Mouse (Mus musculus): ENCODE measurements at regions not wholly inside any gene's neighbourhood (a gene's known extent, or its start where the extent isn't known, plus 50 kb on each side); places are given as distances from the start of the nearest gene placed in this dataset.
A peak's percentile ranks its signal among the peaks of the same experiment; 100 is the strongest.

DNA sequence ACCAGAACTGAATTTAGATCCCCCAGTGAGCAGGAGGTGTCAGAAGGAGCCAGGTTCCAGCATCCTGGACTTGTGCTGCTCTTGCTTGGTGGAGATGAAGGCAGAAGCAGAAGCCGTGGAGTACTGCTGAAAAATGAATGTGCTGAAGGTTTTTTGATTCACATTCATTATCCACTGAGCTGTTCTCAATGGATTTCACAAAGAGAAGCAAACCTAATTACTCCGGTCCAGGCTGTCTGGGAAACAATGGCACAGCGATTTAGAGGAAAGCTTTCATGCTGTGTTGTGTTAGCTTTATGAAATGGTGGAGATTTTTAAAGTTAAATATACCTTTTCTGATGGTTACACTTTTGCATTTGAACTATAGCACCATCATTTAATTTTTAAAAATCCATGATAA, 535.3 kb upstream of the Adgrl3 start:
- DNase-seq (ENCODE audit: low spot score in 2 of 2) = no peak

DNA sequence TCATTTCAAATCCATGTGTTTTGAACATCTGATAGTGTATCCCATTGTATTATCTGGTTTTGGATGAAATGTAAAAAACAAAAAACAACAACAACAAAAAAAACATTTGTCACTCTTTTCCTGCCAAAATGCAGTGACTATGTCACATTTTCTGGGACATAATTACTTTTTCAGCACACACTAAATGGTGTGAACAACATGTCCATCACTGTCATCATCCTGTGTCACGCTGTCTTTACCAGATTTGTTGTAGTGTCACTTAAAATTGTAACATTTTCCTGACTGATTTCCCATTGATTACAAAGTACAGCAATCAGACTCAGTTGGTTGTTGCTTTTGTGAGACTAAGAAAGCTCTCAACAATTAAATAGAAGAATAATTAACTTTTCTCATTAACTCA, 531.6 kb upstream of the Adgrl3 start:
- no peak for DNase-seq (ENCODE audit: low spot score in 2 of 2)

DNA sequence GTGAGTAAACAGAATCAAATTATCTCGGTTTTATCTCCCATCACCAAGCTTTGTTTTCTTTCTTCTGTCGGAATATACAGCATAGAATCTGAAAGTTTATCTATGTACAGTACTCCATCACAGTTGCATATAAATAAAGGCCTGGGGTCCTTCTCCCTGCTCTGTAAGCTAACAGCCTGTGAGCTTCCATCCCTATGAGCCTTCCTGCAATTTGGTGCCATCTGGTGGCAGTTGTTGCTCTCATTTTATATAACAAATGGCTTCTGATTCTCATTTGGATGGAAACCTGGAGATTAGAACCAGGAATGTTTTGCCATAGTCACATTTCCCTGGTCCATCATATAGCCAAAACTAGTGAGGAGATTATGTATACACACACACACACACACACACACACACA, 511.3 kb upstream of the Adgrl3 start:
- DNase-seq (ENCODE audit: low spot score in 2 of 2) = peak; percentile 25 to 50

DNA sequence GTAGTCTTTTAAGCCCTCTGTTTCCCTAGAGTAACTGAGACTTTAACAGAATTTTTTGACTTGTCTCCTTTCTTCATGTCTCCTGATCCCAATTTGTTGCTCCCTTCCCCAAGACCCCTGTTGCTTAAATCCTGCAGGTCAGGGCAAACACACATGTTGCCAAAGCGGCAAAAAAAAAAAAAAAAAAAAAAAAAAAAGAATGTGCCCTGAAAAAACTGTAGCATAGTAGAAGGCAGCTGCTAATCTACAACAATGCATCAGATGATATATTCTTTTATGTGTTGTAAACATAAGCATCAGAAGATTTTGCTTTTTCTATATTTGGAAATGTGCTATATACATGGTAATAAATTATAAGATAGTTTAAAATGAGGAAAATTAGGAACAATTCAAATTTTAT, 479.9 kb upstream of the Adgrl3 start:
- DNase-seq (ENCODE audit: low spot score in 2 of 2) = no peak

DNA sequence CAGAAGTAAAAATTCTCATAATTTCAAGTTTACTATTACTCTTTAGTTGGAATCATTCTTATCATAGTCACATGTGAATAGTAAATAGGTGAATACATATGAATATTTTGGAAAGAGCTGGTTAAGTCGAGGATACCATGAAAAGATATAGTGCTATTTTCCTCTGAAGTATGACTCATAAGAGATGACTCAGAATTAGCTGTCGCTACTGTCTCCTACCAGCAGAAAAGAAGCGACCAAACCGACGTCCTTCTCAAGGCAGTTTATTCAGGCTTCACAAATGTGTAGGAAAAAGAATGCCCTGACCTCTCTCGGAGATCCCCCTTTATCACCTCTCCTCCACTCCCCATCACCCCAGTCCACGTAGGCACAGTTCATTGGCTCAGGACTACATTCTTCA, 468.3 kb upstream of the Adgrl3 start:
- no peak for DNase-seq (ENCODE audit: low spot score in 2 of 2)

DNA sequence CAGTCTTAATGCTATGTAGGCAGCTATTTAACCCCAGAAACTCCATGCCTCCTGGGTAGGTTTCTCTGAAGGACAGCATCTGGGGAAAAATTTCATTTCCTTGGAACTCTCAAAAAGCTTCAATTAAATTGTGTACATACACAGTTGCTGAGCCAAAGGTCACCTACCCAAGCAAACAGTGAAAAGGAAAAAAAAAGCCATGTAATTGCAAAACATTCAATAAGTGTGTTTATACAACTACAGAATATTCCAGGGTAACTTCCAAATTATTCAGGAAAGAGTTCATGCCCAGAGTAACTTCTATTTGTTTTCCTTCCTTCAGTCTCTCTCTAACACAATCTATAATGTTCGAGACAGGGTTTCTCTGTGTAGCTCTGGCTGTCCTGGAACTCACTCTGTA, 441.2 kb upstream of the Adgrl3 start:
- no peak for DNase-seq (ENCODE audit: low spot score in 2 of 2)

DNA sequence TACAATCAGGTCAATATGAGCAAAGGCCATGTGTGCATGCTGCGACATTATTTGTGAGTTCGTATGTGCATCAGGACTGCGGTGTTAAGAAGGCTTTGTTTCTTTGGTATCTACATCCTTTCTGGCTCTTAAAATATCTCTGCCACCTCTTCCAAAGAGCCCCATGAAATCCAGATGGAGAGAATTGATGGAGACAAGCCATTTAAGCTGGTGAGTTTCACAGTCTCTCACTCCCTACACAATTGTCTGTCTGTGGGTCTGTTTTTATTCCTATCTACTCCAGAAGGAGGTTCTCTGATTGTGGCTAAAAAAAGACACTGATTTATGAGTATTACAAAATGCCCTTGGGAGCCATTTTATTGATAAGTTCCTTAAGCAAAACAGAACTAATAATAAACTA, 408.4 kb upstream of the Adgrl3 start:
- DNase-seq (ENCODE audit: low spot score in 2 of 2) = no peak

DNA sequence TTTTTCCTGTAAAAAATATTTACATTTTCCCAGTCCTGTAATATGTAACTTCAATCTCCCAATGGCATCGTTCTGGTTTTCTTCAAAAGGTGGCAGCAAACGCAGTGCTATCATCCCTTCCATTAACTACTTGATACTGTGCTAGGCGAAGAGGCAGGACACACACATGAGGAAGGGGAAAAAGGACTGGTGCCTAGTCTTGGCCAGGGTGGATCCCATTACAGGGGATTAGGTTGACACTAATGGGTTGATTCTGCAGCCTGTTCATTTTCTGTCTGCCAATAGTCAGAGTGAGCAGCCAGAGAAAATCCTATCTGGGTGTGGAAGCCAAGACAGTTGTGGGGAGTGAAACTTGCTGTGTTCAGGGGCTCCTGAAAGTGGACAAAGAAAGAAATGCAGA, 392.7 kb upstream of the Adgrl3 start:
- DNase-seq (ENCODE audit: low spot score in 2 of 2) = no peak

DNA sequence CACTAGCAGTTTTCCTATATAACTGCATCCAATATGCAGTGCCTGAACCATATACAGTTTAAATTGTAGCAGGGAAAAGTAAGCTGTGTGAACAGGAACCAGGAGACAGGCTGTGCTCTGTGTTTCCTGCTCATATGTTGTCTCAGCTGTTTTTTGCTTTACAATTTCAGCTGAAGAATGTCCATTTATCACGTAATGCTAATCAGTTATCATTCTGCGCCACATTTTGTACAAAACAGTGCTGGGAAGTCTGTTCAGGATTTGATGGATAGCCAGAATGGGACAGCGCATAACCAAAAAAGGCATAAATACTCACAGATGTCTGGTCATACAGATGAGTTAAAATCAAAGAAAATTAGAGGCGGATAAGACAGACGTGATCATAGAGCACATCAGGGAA, 360.9 kb upstream of the Adgrl3 start:
- DNase-seq (ENCODE audit: low spot score in 2 of 2) = peak in 1 of 2 experiments; percentile 21

DNA sequence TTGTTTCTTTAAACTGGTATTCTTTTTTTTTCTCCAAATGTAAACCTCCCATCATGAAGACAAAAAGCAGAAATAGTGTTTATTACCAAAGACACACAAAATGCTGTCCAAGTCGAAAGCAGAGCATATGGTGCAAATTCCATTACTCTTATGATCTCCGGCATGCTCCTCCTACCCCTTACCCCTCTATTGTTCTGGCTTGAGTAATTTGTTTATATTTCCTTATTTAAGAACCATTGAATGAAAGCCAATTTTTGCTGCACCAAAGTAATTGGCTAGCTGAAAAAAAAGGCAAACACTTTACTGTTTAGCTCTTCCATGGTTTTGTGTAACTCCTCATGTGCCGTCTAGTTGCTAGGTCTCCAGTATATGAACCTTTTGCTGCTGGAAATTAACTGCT, 360.4 kb upstream of the Adgrl3 start:
- DNase-seq (ENCODE audit: low spot score in 2 of 2) = no peak

DNA sequence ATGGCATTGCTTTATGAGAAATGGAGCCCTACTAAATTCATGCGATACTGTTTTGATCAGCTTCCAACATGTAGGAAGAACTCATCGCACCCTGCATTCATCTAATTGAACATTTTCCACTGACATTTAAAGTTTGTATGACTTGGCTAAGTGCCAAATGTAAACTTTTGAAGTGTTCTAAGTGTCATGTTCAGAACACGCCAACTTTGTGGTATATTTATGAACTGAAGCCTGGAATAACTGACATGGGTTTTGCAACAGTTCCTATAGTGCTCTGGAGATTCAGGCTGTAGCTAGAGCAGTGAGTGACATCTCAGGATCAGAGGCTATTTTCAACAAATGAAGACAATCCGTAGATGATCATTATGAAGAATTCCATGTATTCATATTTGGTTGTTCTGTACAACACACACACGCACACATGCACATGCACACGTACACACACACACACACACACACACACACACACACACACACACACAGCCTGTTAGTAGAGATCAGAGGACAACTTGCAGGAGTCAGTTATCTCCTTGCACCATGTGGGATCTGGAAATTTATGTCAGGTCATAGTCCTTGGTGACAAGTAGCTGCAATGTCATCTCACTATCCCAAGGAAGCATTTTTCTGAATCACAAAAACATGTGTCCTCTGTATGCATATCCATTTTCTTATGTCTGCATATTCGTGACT, 349.5 kb upstream of the Adgrl3 start:
- DNase-seq (ENCODE audit: low spot score in 2 of 2) = no peak

DNA sequence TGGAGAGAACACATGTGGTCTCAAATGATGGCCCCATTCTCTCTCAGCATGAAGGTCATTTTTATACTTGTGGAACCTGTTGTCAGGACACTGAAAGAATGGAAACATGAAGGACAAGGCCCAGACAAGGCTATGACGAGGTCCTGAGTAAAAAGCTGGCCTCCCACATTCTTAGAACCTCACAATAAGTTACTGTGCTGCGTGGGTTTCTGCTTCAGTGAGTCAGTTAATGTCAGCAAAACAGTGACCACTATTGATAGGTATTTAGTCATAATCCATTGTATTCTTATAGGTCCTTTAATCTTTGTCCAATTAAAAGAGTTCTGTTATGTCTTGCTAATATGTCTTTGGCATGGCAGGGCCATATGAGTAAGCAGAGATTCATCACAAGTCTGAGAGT, 336.5 kb upstream of the Adgrl3 start:
- no peak for DNase-seq (ENCODE audit: low spot score in 2 of 2)

DNA sequence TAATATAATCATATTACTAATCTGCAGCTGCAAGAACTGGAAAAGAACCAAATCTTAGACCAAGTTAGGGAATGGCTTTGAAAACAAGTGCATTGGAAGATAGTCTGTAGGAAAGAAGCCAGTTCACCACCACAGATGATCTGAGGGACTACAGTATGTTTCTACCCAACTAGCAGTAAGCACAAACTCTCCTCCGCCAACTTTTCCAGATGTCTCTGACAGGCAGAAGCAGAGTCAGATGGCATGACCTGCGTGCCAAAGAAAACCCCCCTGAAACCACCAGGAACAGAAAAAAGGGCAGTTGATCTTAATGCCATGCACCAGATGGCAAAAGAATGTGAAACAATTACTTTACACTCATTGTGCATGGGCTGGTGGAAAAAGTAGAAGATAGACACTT, 319.1 kb upstream of the Adgrl3 start:
- DNase-seq (ENCODE audit: low spot score in 2 of 2) = peak in 1 of 2 experiments; percentile 5

DNA sequence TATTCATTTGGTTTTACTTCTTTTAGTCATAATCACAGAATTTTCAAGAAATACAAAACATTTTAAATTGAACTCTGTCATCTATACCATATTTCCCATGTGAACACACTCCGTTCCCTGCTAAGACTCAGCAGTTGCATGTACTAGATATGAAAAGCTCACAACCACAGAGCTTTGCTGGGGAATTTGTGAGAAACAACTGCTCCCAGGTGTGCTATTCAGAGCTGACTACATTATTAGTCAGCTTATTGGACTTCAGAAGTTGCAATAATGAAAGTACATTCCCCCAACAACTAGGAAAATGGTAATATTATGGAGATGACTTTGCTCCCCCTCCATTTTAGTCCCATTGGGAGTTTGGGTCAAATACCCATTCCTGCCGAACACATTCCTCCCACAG, 315.2 kb upstream of the Adgrl3 start:
- no peak for DNase-seq (ENCODE audit: low spot score in 2 of 2)

DNA sequence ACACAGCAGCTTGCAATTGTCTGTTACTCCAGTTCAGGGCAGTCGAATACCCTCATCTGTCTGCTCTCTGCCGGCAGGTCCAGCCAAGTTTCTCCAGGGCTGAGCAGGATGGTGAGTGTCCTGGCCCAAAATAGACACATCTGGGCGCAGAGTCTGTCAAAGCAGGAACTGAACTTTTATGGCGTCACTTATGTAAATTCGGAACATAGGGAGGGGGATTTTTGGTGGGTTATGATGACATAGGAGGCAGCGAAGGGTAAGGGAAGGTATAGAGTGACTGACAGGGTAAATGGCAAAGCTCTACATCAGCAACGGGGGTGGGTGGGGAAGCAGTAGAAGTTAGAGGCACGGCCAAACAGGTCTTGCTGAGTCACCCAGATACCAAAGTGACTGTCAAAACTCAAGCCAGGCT, 313.3 kb upstream of the Adgrl3 start:
- no peak for DNase-seq (ENCODE audit: low spot score in 2 of 2)

Measured in layer of hippocampus, adult 8-10 months (tissue).